Mouse (Mus musculus) spleen, postnatal 36 days (tissue): ENCODE measurements at regions not wholly inside any gene's neighbourhood (a gene's known extent, or its start where the extent isn't known, plus 50 kb on each side); places are given as distances from the start of the nearest gene placed in this dataset.

Experiments used
- DNase-seq, 2 experiments: peaks; one replicate each; pipeline ENCODE4 v3.0.0; 2022; ENCODE audit warnings: low spot score in 2 of 2, mixed read lengths in 1 of 2

GRCm38 (mm10) chr1:128734857-128735256 is 142.8 kb upstream of the Cxcr4 start:
- no peak for DNase-seq

DNA sequence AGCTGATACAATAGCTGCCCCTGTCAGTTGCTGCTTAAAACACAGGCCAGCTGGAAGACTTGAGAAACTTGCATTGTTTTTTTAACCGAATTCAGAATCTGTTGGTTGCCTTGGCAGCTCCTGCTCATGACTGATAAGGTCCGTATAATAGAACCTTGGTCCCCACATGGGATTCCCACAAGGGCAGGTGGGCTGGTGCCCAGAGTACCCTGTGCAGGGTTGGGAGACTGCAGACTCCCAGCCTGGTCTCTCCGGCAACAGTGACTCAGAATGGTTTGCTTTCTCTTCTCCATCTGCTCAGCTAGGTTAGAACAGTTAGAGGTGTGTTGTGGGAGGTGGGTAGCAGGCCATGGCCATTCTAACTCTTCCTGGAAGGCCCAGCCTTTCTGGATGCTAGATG is 139.4 kb upstream of the Cxcr4 start:
- no peak for DNase-seq

DNA sequence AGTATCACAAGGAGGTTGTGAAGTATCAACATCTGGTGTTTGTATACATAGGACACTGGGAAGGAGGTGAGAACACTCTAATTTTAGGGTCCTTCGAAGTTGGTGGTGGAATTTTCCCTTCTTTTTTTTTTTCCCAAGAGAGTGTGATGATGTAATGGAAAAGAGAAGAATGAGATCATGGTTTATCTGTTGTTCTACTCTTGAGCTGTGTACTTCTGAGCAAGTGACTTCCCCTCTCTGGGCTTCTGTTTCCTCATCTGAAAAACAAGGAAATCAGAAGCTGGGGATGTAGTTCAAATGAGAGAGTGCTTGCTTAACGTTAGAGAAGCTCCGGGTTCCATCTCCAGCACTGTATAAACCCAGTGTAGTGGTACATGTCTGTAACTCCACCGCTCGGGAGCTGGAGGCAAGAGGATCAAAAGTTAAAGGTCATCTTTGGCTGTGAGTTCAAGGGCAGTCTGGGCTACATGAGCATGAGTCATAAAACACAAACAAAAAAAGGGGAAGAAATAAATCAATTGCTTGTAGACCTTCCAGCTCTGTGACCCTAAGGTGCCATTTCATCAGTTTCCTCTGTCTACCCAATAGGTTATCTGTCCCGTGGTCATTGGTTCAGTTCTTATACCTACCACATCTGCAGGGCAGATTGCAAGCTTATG is 132.5 kb upstream of the Cxcr4 start:
- DNase-seq: no peak

GRCm38 (mm10) chr1:128723843-128724242 is 131.8 kb upstream of the Cxcr4 start:
- no peak for DNase-seq

- DNase-seq: no peak
Measured at GRCm38 (mm10) chr1:128722061-128722471, 130.0 kb upstream of the Cxcr4 start.

DNA sequence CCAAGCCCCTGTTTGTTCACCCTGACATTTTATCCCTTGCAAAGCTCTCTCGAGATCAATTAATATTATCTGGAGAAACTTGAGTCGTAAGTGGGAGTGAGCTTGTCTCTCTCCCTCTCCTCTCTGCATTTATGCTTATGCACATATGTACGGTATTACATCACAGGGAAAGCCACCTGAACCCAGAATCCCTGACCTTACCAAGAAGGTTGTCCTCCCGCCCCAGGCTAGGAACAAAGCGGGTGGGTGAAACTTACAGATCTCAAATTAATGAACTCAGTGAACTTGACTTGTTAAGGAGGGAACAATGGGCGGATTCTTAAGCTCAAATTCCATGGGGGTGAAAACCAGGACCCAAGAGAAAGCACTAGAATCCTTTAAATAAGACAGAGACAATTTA is 122.8 kb upstream of the Cxcr4 start:
- DNase-seq: no peak

GRCm38 (mm10) chr1:128712876-128713275 is 120.8 kb upstream of the Cxcr4 start:
- peak; percentile 50 to 58 for DNase-seq

- peak in 1 of 2 experiments; percentile 32 for DNase-seq
Measured at GRCm38 (mm10) chr1:128711121-128711520, 119.0 kb upstream of the Cxcr4 start.

DNA sequence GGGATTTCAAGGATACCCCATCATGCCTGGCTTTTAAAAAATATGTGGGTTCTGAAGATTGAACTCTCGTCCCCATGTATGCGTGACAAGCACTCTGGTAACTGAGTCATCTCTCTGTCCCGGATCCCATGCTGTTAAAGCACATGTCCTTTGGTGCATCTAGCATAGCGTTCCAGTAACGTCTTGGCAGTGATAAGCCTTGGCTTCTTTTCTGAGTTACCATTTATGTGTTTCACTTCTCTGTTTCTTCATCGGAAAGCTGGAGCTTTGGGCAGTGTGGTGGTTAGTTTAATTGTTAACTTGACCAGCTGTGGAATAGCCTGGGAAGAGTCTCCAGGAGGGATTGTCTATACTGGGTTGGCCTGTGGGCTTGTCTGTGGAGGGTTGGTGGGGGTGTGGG is 115.7 kb upstream of the Cxcr4 start:
- DNase-seq: no peak

- DNase-seq: no peak
Measured at GRCm38 (mm10) chr1:128706167-128706566, 114.1 kb upstream of the Cxcr4 start.

- peak; percentile 85 to 89 for DNase-seq
Measured at GRCm38 (mm10) chr1:128705071-128705503, 113.0 kb upstream of the Cxcr4 start.

DNA sequence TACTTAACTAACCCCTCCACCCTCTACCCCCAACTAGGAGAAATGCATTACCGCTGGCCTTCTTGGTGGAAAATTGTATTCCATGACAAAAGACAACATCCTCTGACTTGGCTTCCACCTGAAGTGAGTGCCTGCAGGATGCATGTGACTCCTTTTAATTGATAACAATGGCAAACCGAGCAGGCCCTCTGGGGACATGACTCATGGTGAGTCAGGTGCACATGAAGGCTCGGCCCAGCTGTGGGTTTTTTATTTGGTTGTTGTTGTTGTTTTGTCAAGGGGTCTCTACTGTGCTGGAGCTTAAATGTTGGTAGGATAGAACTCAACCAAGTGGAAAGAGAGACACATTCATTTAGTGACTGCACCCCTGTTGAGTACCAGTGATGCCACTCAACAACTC is 109.2 kb upstream of the Cxcr4 start:
- DNase-seq: no peak

DNA sequence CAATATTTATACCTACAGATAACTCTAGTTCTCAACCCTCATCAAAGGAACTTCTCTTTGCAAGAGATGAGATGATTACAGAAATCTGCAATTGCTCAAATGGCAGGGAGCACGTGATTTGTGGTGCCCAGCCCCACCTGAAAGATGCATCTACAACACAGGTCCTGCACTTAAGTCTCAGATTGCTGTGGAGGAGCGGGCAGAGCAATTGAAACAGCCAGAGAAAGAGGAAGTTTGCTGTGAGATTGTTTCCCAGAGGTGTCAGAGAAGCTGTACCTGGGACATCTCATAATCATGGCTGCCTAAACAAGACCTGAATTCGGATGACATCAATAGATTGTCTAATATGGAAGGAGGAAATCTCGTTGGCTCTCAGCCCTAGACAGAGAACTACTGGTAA is 105.9 kb upstream of the Cxcr4 start:
- peak in 1 of 2 experiments; percentile 22 for DNase-seq

- DNase-seq: peak; percentile 80 to 84
Measured at GRCm38 (mm10) chr1:128695936-128696335, 103.8 kb upstream of the Cxcr4 start.

GRCm38 (mm10) chr1:128692799-128693198 is 100.7 kb upstream of the Cxcr4 start:
- no peak for DNase-seq

- DNase-seq: no peak
Measured at GRCm38 (mm10) chr1:128692313-128692712, 100.2 kb upstream of the Cxcr4 start.

DNA sequence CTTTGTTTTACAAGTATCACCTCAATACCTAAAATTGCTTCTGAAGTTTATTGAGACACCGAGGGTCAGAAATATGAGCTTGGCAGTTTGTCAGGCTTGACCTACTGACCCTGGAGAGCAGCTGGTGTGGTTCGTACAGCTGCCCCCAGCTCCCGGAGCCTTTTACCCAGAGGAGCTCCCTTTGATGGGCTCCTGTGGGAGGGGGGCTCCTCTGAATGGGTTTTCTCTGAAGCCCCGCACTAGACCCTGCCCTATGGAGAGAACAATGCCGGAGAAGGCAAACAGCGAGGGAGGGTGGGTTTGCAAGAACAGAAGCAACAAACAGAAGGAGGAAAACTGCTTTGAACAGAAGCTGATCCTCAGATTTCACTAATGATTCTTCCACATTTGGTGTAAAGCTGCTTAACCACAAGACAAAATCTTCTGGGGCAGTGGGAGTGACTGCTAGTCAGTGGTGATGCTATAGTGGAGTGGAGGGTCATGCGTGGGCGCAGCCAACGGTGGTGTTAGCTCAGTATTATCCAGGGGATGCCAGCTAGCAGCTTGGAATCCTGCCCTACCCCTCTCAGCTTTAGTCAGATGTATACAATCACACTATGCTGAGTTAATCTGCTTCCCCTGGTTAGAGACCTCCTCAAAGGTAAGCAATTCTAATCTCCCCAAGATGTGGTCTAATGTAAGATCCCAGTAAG is 95.3 kb upstream of the Cxcr4 start:
- DNase-seq: no peak

DNA sequence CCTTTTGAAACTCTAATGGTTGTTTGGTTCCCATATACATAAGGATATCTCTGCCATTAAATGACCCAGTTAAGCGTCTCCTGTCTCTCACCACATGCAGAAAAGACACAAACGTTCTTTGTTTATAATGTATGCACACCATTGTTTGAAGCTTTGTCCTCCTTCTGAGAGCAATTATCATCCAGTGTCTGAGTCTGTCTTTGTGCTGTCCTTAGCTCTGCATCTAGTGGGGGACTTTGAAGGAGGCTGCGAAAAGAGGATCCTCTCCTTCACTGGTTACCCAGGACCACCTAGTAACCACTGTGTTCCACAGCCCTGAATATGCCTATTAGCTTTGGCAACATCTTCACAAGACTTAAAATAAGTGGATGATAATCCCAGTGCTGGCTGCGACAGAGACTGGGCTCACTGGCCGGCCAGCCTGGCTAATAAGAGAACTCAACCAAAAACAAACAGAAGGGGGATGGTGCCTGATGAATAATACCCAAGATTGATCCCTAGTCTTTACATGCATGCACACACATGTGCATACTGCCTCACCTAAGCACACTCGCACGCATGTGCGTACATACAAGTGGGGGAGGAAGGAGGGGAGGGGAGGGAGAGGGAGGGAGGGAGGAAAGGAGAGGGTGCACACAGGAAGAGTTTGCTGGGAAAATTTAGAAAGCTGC is 93.5 kb upstream of the Cxcr4 start:
- no peak for DNase-seq

DNA sequence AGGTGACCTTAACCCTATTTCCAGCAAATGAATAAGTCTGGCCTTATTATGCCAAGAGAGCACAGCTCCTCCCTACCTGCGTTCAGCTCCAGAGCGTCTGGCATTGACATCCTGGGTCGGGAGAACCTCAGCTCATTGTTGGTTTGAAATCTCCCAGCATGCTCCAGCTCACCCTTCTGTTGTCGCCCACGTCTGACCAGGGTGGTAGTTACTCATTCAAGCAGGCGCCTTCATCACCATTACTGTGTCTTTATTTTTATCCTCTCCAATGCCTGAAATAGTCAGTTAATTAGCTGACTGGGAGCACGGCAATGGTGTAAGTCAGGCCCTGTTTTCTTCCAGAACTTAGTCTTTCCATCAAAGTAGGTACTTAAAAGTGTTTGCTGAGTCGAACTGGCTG is 90.8 kb upstream of the Cxcr4 start:
- DNase-seq: no peak

- DNase-seq: no peak
Measured at GRCm38 (mm10) chr1:128681261-128681660, 89.2 kb upstream of the Cxcr4 start.

DNA sequence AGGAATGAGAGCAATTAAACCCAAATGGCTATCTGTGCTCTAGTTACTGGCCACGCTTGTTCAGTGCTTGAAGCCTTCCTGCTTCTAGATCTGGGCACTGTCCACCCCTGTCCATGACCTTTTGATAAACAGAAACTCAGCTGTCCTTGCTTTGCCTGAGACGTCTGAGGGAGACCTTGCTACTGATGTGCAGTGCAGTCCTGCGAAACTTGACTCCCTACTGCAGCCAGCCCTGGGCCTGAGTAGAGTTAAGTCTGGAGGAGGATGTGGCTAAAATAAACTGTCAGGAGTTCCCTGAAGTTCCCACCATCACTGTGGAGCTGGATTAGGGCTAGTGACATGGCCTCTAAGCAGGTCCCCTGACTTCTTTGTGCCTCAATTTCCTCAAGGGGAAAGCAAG is 88.4 kb upstream of the Cxcr4 start:
- DNase-seq: no peak

- no peak for DNase-seq
Measured at GRCm38 (mm10) chr1:128680012-128680411, 87.9 kb upstream of the Cxcr4 start.
